Mouse (Mus musculus) cerebellum, postnatal 25 days (tissue): ENCODE data around the gene Prdm16.
A peak's percentile ranks its signal among the peaks of the same experiment; 100 is the strongest.

Source experiments
- DNase-seq, 2 experiments: peaks; one replicate each; pipeline ENCODE4 v3.0.0; 2021; ENCODE audit warnings: mixed read lengths in 2 of 2

Prdm16 gene

DNA sequence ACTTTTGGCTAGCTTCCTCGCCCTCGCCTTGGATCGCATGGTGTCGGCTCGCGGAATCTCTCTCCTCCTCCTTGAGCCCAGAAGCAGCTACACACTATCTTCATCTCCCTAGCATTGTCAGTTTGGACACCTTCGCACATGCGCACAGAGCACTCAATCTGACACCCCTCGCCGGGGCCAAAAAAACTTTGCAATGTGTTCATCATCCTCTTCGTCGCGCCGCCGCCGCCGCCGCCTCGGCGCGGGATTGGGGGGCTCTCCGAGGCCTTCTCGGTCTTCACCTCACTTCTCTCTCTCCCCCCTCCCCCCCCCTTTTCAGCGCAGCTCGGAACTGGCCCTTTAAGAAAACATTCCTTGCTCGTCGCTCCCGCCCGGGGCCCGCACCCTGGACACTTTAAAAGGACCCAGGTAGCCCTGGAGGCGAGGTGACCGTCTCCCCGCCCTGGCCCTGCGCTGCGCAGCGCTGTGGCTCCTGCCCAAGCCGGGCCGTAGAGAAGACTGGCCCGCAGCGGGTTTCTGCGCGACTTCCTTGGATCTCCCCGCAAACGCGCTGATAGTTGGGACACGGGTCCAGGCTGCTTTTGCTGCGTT lies at the start of gene Prdm16:
Prdm16 (minus strand) TSS at position 153 of the 591 bp plus-strand sequence.
- DNase-seq: no peak

DNA sequence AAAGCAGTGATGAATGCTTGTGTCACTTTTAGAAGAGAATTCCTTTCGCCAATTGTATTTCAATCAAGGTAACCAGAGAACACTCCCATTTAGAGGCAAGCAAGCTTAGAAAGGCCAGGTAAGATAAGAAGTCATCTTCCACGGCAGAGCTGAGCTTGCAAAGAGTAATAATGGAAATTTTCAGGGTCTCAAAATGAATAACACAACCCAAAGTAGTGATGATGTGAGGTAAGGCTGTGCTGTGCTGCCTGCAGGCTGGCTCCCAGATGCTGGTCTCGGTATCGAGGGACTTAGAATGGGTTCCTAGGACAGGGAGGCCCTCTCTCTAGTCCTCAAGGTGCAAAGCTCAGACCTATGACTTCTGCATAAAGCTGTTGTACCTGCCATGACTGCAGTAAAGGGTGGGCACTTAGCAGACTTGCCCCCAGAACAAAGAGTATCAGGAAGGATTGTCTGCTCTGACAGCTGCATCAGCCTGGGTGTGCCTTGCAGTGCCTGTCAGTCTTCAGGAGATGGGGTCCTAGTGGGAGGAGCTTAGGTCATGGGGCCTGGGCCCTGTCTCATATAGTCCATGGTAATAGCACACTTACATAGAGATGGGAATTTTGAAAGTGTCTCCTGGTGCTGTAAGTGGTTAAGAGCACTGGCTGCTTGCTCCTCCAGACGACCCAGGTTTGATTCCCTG lies 46.5 kb upstream of the Prdm16 start:
- no peak for DNase-seq

DNA sequence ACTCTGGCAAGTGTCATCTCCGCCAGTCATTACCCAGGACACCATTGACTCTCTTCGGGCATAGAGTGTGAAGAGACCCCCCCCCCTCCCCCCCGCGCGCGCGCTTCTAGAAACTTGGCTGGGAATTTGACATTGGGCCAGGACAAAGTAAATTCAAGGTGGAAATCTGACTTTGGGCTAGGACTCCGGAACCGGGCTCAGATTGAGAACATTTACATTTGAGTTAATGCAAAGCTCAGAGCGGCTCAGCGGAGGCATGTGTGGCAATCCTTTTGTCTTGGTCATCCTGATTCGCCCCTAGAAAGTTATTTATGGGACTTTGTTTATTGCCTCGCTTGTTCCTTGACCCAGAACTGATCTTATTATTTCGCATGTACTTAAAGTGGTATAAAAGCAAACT lies 45.6 kb upstream of the Prdm16 start:
- no peak for DNase-seq

DNA sequence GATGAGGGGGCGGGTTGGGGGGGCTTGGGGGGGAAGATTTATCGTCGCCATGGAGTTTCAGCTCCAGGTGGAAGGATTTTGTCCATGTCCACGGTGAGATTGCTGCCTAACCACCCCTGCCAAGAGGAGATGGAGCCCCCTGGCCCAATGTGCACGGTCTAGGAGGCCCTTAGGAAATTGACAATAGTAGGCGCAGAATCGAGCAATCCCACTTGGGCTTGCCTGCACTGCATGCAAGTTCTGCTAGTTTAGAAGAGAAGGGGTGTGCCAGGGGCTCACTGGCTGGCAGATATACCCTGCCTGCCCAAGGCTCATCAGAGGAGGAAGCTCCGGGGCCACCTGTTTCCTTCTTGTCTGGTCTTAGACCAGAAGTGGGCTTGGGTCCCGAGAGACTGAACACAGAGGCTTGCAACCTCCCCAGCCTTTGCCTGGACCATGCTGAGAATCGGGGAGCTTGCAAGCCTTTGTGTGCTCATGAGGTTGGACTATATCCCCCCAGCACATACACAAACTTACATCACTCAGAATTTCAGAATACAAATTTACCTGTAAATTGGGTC lies 38.8 kb upstream of the Prdm16 start:
- no peak for DNase-seq

DNA sequence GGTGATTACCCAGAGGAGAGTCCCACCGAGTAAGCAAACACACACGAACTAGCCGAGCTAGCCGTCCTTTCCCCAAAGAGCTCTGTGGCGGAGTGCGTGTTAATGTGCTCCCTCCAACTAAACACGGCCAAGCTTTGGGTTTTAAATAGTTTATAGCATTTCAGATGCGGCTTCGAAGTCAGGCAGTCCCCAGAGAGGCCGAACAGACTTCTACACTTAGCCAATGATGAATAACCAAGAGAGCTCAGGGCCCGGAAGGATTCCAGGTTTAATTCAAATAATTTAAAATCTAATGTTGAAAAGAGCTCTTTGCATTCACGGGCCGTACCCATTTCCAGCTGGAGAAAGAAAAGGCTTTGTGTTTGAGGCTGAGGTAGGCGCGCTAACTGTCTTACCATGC lies 38.3 kb upstream of the Prdm16 start:
- DNase-seq: no peak

DNA sequence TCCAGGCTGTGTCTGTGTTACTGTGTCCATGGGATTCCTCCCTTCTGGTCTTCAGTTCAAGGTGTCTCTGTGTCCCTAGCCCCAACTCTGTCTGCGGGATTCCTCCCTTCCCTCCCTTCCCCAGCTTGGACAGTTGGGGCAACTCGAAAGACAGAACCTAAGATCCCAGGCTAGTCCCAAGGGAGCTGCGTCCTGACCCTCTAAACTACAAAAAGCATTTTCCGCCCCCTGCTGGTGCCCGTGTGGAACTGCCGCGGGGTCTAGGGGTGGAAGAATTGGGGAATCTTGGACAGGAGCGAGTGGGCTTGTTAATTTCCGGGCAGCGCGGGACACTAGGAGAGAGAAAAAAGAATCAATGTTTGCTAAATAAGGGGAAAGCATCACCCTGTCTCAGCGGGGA lies 37.9 kb upstream of the Prdm16 start:
- peak; percentile 35 to 60 for DNase-seq

DNA sequence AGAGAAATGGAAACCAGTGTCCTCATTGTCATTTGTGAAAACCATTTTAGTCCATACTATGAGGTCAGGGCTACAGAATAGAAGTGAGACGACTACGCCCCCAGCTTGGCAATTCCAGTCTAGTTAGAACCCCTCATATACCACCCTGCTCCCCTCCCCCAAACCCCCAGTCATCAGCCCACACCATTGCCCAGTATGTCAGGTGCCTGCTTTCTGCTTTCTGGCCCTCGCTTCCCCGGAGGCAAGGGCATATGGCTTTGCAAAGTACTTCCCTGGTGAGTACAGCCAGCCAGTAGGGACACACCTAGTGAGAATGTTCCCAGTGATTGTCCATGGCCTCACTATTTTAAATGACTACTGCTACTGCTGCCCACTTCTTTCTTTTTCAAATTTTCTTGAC lies 37.3 kb upstream of the Prdm16 start:
- no peak for DNase-seq

DNA sequence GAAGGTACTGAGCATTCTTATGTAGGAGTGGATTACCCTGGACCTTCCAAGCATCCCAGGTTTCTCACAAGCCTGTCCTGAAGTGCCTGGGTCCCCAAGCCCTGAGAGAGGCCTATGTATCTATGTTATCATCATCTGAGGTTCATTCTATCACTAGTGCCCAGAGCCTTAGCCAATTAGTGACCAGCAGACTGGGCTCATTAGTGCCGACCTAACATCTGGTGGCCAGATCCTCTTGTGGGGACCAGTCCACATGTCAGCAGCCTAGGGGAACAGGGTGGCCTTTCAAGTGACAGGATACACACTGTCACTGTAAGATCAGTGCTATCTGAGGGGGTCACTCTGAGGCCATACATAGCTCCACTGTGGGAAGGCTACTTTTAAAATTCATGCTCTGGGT lies 35.4 kb upstream of the Prdm16 start:
- no peak for DNase-seq

DNA sequence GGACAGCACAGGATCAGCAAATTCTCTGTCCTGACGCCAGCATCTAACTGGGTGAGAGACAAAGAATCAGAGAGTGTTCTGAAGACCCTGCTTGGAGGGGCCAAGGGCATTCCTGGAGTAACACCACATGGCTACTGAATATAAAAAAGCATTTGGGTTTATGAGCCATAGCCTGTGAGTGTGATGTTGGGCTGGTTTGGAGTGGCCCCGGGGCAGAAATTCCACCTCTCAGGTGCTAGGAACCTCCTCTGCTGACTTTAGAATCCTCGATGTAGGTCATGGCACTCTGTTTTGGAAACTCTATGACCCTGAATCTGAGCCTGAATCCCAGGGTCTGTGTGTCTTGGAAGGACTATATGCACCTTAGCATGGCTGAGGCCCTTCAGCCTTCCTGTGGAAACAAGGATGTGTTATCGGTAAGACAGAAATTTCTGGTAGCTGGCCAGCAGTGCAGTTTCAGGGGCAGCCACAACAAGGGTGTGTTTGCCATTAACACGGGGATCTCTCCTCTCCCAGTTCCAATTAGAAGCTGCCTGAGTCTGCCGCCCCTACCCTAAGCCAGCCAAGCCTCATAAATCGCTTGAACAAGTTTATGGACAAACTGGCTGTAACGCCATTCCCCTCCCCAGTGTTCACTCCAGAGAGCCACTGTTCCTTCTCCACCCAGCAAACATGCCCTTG lies 34.7 kb upstream of the Prdm16 start:
- DNase-seq: no peak

DNA sequence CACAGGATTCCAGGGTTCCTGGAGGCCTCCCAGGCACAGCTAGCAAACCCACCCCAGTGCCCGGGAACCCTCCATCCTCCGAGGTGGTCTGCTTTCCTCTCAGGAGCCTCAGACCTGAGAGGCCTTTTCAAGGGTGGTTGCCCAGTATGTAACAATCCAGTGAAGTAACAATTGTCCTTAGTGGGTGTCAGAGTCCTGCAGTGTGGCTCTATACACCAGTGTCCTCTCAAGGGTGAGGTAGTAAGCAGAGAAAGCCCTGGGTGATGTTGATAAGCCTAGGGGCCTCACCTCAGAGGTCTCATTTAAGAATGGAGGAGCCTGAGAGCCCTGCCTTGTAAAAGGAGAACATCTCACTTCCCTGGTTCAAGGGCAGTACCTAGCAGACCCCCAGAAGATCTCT lies 31.1 kb upstream of the Prdm16 start, which contains the start of gene Actrt2:
Actrt2 (minus strand) TSS at position 101 of the 400 bp plus-strand sequence.
- DNase-seq: no peak

DNA sequence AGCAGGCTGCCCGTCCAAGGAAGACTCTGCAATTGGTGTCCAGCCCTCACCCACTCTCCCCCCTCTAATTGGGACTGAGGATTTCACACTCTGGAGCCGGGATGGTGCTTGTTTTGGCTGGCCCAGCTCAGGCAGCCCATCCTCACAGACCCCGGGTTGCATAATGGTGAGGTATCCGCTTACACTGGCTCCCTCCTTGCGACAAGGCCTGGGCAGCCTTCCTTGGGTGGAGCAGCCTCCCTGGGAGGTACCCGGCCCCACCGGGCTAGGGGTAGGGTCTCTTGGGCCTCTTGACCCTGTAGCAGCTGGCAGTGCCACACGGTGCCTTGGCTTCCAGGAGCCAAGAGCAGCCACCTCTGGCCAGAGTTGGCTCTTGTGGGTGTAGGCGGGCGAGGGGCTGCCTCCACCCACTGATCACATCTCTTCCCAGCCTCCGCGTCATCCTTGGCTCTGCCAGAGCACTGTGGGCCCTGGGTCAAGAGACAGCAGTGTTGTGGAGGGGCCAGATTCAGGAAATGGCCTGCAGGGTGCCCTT lies 26.1 kb upstream of the Prdm16 start:
- no peak for DNase-seq

DNA sequence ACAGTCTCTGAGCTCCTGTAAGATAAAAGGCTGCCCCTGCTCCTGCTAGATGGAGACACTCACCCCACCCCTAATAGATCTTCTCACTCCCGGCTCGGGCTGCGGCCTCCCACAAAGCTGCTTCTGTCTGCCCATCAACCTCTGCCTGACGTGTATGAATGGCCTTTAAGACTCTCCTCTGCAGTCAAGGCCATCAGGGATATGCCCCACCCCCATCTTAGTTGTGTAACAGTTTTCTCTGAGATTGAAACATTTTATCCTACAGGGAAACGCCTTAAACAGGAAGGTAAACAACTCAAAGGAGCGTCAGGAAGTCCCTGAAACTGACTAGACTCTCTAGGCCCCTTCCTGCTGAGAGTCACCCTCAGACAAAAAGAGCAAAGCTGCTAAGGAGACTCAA lies 24.6 kb upstream of the Prdm16 start:
- DNase-seq: no peak

DNA sequence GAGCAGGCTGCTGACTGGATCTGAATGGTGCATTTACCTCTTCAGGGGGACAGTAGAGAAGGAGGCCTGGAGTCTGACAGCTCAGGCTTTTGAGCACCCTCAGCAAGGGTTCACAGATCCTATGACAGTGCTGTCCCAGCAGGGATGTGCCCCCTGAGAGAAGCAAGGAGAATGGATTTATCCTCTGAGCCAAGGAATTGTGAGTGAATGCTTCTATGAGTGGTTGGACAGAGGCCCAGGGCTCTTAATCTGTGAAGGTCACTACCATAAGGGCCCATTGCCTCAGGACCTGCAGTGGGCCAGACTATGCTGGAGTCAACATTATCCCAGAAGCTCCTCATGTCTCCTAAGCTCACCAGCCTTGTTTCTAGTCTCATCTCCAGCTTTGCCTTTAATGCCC lies 23.4 kb upstream of the Prdm16 start:
- no peak for DNase-seq

DNA sequence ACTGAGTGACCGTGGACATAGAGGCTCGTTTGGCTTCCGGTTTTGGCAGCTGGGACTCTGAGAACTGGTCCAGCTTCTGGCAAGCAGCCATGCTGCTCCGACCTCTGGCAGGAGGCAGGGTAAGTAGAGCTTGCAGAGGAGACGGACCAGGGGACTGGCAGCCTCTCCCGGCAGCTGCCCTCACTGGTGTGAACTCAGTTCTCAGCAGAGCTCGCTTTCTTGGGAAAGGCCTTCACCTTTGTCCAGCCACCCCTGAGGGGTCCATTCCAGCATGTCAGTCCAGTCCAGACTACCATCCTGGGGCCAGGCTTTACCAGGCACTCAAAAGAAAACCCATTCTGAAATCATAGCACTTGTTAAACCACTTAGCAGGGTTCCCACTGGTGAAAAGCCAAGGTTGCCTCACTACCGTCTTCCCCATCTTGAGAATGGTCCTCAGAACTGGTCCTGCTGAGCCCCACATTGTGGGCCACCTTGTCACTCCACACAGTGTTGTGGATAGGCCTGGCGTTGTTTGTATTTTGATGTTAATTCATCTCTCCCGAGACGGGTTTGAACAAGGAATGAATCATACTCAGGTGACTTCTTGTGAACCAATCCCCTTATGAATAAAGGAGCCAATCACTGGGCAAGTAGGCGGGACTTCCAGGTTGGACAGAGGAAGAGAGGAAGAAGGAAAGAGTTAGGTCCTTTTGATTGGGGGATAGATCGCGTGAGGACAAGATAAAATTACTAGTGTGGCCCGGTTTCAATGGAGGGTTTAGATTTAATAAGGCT lies 18.6 kb upstream of the Prdm16 start:
- DNase-seq: no peak

DNA sequence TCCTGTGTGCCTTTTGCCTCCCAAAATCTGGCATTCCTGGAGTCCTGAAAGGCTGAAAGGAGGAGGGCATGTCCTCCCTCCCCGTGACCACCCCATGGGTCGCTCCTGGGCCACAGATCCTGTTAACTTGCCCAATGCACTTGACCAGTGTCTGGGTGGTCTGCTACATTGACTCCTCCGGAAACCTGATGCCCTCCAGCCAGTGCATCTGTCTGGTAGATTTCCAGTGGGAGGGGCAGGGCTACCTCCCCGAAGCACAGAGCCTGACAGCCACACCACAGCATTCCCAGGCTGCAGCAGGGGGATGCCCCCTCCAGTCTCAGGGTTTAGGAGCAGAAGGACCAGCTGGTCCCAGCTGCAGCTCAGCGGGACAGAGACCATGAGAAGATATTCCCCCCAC lies 15.8 kb upstream of the Prdm16 start:
- no peak for DNase-seq

DNA sequence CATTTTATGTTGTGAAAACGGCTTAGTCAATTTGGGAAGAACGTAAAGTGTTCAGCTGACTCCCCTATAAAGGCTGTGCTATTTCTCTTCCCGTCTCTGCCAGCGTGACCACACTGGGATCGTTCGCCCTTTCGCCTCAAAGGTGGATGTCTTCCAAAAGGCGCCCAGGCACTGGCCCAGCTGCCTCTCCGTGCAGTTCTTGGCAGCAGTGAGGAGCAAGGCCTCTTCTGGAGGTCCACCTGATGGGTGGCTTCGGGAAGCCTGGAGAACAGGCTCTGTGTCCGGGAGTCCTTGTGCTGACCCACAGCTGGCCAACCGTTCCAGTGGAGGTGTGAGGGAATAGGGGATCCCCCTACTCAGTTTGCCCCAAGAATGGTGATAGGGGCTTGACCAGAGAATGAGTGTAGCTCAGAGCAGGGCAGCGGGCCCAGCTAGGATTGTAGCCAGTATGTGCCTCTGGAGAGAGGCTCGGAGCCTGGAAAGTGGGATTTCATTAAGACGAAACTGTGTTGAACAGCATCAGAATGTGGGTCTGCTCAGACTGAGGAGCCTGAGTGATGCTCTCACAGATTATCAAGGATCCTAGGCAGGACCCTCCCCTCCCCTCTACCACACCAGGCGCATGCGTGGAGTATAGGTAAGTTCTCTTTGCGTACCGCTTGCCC lies 12.5 kb upstream of the Prdm16 start:
- peak in 1 of 2 experiments; percentile 21 for DNase-seq

DNA sequence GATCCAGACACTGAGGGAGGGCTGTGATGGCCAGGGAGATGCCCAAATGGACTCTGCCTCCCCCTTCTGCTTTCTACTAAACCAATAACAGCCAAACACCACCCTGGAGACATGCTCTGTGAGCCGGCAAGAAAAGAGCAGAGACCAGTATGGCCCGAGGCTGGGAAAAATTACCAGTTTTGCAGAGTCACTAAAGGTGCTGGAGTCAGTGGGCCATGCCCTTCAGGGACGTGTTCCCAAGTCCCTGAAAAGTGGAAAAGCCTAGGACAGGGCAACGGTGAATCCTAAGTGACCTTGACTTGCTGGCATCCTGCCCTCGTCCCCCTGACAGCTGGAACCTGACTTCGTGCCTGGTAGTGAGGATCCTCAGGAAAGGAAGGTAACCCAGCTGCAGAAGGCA lies 5.8 kb upstream of the Prdm16 start:
- DNase-seq: no peak

DNA sequence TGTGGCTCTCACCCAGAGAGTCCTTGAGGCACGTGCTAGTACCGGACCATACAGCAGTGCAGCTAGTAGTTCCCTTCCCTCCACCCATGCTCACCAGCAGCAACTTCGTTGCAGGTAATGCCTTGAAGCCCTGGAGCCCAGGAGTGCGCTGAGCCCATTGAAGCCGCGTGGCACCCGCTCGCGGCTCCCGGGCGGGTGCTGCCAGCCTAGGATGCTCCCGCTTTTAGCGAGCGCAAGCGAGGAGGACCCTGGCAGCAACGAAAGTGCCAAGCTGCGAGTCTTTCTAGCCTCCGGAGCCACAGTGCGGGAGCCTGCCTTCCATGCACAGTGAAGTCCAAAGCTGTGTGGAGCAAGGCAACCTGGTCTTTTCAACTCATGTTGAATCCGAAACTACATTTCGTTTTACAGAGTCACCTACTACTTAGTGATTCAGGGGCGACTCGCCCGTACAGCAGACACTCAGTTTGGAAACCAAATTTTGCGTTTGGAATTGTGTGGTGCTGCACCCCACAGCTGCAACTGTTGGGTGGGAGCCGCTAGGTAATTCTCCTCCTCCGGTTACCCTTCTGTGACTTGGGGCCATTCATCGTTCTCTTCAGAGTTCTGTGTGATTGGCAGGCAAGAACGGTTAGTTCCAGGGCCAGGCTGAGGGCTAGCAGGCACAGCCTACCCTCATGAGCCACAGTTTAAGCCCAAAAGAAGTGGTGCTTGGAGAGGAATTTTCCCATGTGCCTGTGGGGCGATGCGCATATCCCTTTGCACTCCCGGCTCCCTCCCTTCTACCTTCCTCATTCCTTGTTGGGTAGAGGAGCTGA lies 4.8 kb upstream of the Prdm16 start:
- DNase-seq: no peak

DNA sequence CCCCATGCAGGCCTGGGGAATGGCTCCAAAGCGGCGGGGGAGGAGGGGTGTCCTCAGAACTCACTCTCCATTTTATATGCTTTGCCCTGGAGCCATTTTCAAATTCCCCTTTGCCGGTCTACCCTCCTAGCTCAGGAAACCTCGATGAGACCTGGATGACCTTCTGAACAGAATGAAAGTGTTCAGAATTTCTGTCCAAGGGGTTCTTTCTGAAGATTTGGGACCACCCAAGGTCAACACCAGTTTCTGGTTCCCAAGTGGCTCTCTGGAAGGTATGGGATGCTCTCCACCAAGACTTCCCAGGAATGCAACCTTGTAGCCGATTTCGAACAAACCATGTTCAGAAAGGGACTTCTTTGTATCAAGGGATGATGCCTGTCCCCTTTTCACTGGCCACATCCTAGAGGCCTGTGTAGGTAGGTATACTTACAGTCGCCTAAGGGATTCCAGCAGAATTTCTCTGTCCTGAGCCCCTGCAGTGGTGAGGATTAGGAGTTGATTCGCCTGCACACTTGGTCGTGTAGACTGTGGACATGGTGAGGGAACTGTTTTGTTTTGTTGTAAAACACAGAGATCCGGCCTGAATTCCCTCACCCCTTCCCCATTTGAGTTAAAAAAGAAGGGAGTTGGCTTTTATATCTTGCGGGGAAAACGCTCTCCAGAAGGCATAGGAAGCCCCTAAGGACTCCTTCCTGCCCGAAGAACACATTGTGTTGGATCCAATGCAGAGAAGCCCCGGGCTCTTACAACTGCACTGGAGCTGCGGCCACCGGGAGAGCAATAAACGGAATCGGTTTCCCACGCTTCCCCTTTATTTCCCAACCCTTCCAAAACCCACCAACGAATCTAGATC lies 4.0 kb upstream of the Prdm16 start:
- no peak for DNase-seq
